Mouse (Mus musculus) ES-Bruce4 (cell line): Measurements from ENCODE around the gene Rassf7.

Source experiments
- CTCF ChIP-seq: IDR thresholded peaks from one replicate; pipeline ENCODE4 v1.8.1; 2011; ENCODE audit warnings: low read depth, low read length
- EP300 ChIP-seq: IDR thresholded peaks from 2 replicates; pipeline ENCODE4 v1.6.1; 2011; ENCODE audit warnings: low read depth, low read length; ENCODE audit not compliant: insufficient read depth
- POLR2A ChIP-seq: IDR thresholded peaks from one replicate; pipeline ENCODE4 v1.8.1; 2011; ENCODE audit warnings: low read length; ENCODE audit not compliant: insufficient read depth

GRCm38 (mm10) chr7:141264041-141264700 lies 48.5 kb downstream of the Rassf7 start:
- TF ChIP-seq POLR2A: no peak
- TF ChIP-seq CTCF: no peak
- no peak for TF ChIP-seq EP300
